Mouse (Mus musculus): Measurements from ENCODE around the gene Pwp1. TPM values are rescaled to one million over a fixed set of nuclear protein-coding genes. Genes with fewer than 3 reads are reported as not detected.

Gene Pwp1
- total RNA-seq, 2 experiments from 2014 or later = 18.5 to 21.7 TPM

Other genes with a start within 250 kb of the Pwp1 start
- 10 to 100 TPM; 22.2 to 29.6 TPM for gene Prdm4, start 87.6 kb downstream of the Pwp1 start, total RNA-seq (2021)
- under 1 TPM; 0.70 to 0.98 TPM for gene Ascl4, start 98.2 kb downstream of the Pwp1 start, total RNA-seq (2021)
- 100 to 1,000 TPM; 101 to 110 TPM for gene Rtcb, start 128.3 kb downstream of the Pwp1 start, total RNA-seq (2021)
- gene Bpifc, start 182.4 kb downstream of the Pwp1 start, total RNA-seq (2021) = under 1 TPM in 1 of 2 experiments, not detected in 1; 0.10 TPM
- gene Fbxo7, start 192.5 kb downstream of the Pwp1 start, total RNA-seq (2021) = 10 to 100 TPM; 22.1 to 24.0 TPM